Mouse (Mus musculus): Measurements from ENCODE around the gene Pramef25.
A peak's percentile ranks its signal among the peaks of the same experiment; 100 is the strongest.
"Not testable (repeated sequence)": the region's sequence is repeated elsewhere in the genome, so short reads cannot be mapped to it uniquely, and the experiment has no call there.

Pramef25 gene

DNA sequence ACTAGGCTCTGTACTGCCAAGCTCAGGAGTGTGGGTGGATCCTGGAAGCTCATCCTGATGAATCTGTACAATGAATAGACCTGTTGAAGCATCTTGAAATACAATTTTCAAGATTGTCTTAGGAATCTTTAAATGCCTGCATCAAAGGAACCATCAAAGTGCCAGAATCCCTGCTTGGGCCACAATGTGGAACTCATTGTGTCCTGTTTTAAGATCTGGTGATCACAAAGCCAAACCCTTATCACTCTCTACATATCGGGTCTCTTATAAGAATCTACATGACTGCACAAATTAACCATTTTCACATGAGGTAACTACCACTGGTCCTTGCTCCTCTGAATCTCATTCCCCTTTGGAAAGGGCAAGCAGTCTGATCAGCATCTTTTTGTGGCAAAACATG is at the start of gene Pramef25:
Gene Pramef25, minus strand, starts transcription at position 101 of the 400 bp plus-strand sequence.
- not testable (repeated sequence) for DNase-seq (ENCODE audit: low spot score)

GRCm38 (mm10) chr4:143994269-143994668 is 43.5 kb upstream of the Pramef25 start, which contains the start of gene Pramef17:
Gene Pramef17, minus strand, starts transcription at chr4:143994369.
- not testable (repeated sequence) for DNase-seq (ENCODE audit: low spot score)

- DNase-seq (ENCODE audit: low spot score), result peak; percentile 58
Observed at GRCm38 (mm10) chr4:143988126-143988525, 37.3 kb upstream of the Pramef25 start.

DNA sequence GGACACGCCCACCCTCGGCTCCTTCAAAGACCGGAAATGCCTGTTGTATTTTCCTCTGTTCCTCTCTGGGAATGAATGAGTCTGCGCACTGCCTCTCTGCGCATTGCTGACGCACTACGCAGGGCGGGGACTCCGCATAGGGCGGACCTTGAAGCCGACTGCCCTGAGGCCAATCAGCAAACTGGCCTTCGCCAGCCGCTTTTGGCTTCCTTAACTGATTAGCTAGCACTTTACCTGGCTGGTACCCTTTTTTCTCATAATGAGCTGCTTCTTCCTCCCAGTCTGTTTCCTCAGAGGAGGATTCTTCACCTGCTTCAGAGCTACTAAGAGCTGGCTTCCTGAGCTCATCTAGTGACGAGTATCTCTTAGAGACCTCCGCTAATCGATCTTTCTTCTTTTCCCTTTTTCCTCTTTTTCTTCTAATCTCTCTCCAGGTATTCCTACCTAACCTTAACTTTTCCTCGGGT is 36.7 kb upstream of the Pramef25 start:
- DNase-seq (ENCODE audit: low spot score), result peak; percentile 37

DNA sequence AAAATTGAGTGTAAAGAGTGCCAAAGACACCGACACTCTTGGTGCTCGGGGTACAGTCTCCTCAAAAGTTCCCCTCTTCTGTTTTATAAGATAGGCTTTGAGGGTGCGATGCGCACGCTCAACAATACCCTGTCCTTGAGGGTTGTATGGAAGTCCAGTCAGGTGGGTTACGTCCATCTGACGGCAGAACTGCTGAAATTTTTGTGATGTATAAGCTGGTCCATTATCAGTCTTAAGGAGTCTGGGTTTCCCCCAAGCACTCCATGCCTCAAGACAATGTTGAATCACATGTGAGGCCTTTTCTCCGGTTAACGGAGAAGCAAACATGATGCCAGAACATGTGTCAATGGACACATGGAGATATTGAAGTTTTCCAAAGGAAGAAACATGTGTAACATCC is 34.9 kb upstream of the Pramef25 start:
- peak; percentile 21 for DNase-seq (ENCODE audit: low spot score)

DNA sequence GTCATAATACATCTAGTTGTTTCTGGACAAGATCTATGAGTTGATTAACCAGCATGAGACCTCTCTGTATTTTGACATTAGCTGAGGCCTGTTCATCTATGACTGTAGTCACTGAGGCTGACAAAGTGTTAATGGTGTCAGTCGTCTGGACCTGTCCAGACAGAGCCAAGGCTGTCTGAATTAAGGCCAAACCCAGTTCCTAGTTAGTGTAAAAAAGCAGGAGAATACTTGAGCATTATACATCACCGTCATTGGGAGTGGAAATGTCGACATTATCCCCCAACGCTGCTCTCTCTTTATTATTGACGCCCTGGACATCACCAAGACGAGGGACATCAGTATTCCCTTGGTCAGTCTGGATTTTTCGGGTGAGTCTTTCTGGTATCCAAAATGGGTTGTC is 34.3 kb upstream of the Pramef25 start:
- DNase-seq (ENCODE audit: low spot score), result peak; percentile 5

DNA sequence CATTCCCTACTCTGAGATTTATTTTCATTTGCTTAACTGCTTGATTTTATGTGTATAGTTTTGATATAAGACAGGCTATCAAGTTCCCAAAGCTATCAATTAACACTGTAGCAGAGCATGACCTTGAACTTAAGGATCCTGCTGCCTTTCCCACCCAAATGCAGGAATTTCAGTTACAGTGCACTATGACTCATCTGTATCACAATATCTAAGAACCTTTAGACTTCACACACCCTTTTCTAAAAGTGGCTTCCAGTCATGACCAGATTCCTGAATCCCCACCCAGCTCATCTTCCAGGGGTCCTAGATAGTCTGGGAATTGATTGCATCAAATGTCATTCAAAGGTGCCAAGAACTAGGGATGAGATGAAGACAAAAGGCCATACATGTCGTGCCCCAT is 32.6 kb upstream of the Pramef25 start:
- not testable (repeated sequence) for DNase-seq (ENCODE audit: low spot score)

DNA sequence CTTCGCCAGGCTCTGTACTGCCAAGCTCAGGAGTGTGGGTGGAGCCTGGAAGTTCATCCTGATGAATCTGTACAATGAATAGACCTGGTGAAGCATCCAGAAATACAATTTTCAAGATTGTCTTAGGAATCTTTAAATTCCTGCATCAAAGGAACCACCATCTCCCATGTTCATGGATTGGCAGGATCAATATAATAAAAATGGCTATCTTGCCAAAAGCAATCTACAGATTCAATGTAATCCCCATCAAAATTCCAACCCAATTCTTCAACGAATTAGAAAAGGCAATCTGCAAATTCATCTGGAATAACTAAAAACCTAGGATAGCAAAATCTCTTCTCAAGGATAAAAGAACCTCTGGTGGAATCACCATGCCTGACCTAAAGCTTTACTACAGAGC is 16.0 kb upstream of the Pramef25 start, which contains the start of gene Gm13101:
Gene Gm13101, minus strand, starts transcription at position 101 of the 400 bp plus-strand sequence.
- not testable (repeated sequence) for DNase-seq (ENCODE audit: low spot score)

GRCm38 (mm10) chr4:143900280-143900679 is 50.5 kb downstream of the Pramef25 start, which contains the start of gene Pramef6:
Gene Pramef6, minus strand, starts transcription at chr4:143900380.
- not testable (repeated sequence) for DNase-seq (ENCODE audit: low spot score)

Measured in ovary, adult 18-20 months (tissue).